Mouse (Mus musculus): Measurements from ENCODE around the gene Tubb4b. TPM values are rescaled to one million over a fixed set of nuclear protein-coding genes. Genes with fewer than 3 reads are reported as not detected.

Gene Tubb4b
- polyA plus RNA-seq, 1 experiment: 605 TPM

- Histone ChIP-seq H3K9me3 (replicated peaks; ENCODE audit: control insufficient read depth, insufficient read depth, low read length, poor library complexity, severe bottlenecking) (no peaks in the 10 kb centered on the region), H3K4me1 (ENCODE audit: control insufficient read depth, insufficient read depth, low read length) (no peaks in the 10 kb centered on the region), H3K9ac (ENCODE audit: low read depth, poor library complexity, severe bottlenecking) (no peak overlapping the region), H3K27ac (ENCODE audit: insufficient read depth, low read length) (no peak overlapping the region), H3K36me3 (ENCODE audit: control insufficient read depth, insufficient read depth, low read length, poor library complexity, severe bottlenecking) (peaks cover 33% of the 10 kb centered on the region), H3K27me3 (ENCODE audit: control insufficient read depth, insufficient read depth, low read length, poor library complexity, severe bottlenecking) (no peaks in the 10 kb centered on the region), H3K4me3 (ENCODE audit: low read depth, low read length) (no peak overlapping the region)
- no peak for TF ChIP-seq CTCF (IDR thresholded peaks at IDR 0.05; ENCODE audit: low read depth, low read length)
- no peak for TF ChIP-seq POLR2A (IDR thresholded peaks at IDR 0.05; ENCODE audit: insufficient read depth, low read length)
- TF ChIP-seq EP300 (IDR thresholded peaks at IDR 0.05; ENCODE audit: insufficient read depth, low read depth, low read length): no peak
These were observed 23.9 kb downstream of the Tubb4b start for GRCm38 (mm10) chr2:25200631-25201030.

- no peak overlapping the region for H3K9ac ChIP-seq (ENCODE audit: low read depth, poor library complexity, severe bottlenecking)
- no peak overlapping the region for H3K27ac ChIP-seq (ENCODE audit: insufficient read depth, low read length)
- no peak overlapping the region for H3K4me3 ChIP-seq (ENCODE audit: low read depth, low read length)
- TF ChIP-seq CTCF (IDR thresholded peaks at IDR 0.05; ENCODE audit: low read depth, low read length): no peak
- TF ChIP-seq EP300 (IDR thresholded peaks at IDR 0.05; ENCODE audit: insufficient read depth, low read depth, low read length): no peak
- TF ChIP-seq POLR2A (IDR thresholded peaks at IDR 0.05; ENCODE audit: insufficient read depth, low read length): no peak
- H3K9me3 ChIP-seq (replicated peaks; ENCODE audit: control insufficient read depth, insufficient read depth, low read length, poor library complexity, severe bottlenecking): no peaks in the 10 kb centered on the region
- peaks cover 22% of the 10 kb centered on the region for H3K36me3 ChIP-seq (ENCODE audit: control insufficient read depth, insufficient read depth, low read length, poor library complexity, severe bottlenecking)
- H3K27me3 ChIP-seq (ENCODE audit: control insufficient read depth, insufficient read depth, low read length, poor library complexity, severe bottlenecking): no peaks in the 10 kb centered on the region
- no peaks in the 10 kb centered on the region for H3K4me1 ChIP-seq (ENCODE audit: control insufficient read depth, insufficient read depth, low read length)
These were observed 26.6 kb downstream of the Tubb4b start for GRCm38 (mm10) chr2:25197946-25198345.

- 0 out of 2 replicates have a peak overlapping the region, but pooled peaks have one; percentile 8 for H3K9ac ChIP-seq (ENCODE audit: low read depth, poor library complexity, severe bottlenecking)
- no peaks in the 10 kb centered on the region for H3K27me3 ChIP-seq (ENCODE audit: control insufficient read depth, insufficient read depth, low read length, poor library complexity, severe bottlenecking)
- no peaks in the 10 kb centered on the region for H3K9me3 ChIP-seq (replicated peaks; ENCODE audit: control insufficient read depth, insufficient read depth, low read length, poor library complexity, severe bottlenecking)
- peaks cover 16% of the 10 kb centered on the region for H3K36me3 ChIP-seq (ENCODE audit: control insufficient read depth, insufficient read depth, low read length, poor library complexity, severe bottlenecking)
- no peak for TF ChIP-seq EP300 (IDR thresholded peaks at IDR 0.05; ENCODE audit: insufficient read depth, low read depth, low read length)
- TF ChIP-seq POLR2A (IDR thresholded peaks at IDR 0.05; ENCODE audit: insufficient read depth, low read length): no peak
- TF ChIP-seq CTCF (IDR thresholded peaks at IDR 0.05; ENCODE audit: low read depth, low read length): no peak
- H3K4me1 ChIP-seq (ENCODE audit: control insufficient read depth, insufficient read depth, low read length): no peaks in the 10 kb centered on the region
- 0 out of 2 replicates have a peak overlapping the region, but pooled peaks have one; percentile 52 for H3K27ac ChIP-seq (ENCODE audit: insufficient read depth, low read length)
- H3K4me3 ChIP-seq (ENCODE audit: low read depth, low read length): no peak overlapping the region
These were observed 27.3 kb downstream of the Tubb4b start for GRCm38 (mm10) chr2:25197191-25197590.

- peak within 1 kb of the TSS; percentile 55 for H3K4me3 ChIP-seq (ENCODE audit: low read depth, low read length)
- H3K27me3 ChIP-seq (ENCODE audit: control insufficient read depth, insufficient read depth, low read length, poor library complexity, severe bottlenecking): no peaks in the 10 kb centered on the region
- peaks cover 15% of the 10 kb centered on the region for H3K36me3 ChIP-seq (ENCODE audit: control insufficient read depth, insufficient read depth, low read length, poor library complexity, severe bottlenecking)
- TF ChIP-seq CTCF (IDR thresholded peaks at IDR 0.05; ENCODE audit: low read depth, low read length): no peak
- no peak for TF ChIP-seq EP300 (IDR thresholded peaks at IDR 0.05; ENCODE audit: insufficient read depth, low read depth, low read length)
- no peak for TF ChIP-seq POLR2A (IDR thresholded peaks at IDR 0.05; ENCODE audit: insufficient read depth, low read length)
- H3K9me3 ChIP-seq (replicated peaks; ENCODE audit: control insufficient read depth, insufficient read depth, low read length, poor library complexity, severe bottlenecking): no peaks in the 10 kb centered on the region
- H3K4me1 ChIP-seq (ENCODE audit: control insufficient read depth, insufficient read depth, low read length): no peaks in the 10 kb centered on the region
- H3K27ac ChIP-seq (ENCODE audit: insufficient read depth, low read length): peak within 1 kb of the TSS; percentile 68
- peak within 1 kb of the TSS; percentile 8 for H3K9ac ChIP-seq (ENCODE audit: low read depth, poor library complexity, severe bottlenecking)
These were observed 28.1 kb downstream of the Tubb4b start, which contains the start of gene Tor4a for GRCm38 (mm10) chr2:25196172-25196954. Gene Tor4a, minus strand, starts transcription at chr2:25196886.

GRCm38 (mm10) chr2:25195211-25196156 is 29.0 kb downstream of the Tubb4b start:
- Histone ChIP-seq H3K9me3 (replicated peaks; ENCODE audit: control insufficient read depth, insufficient read depth, low read length, poor library complexity, severe bottlenecking) (no peaks in the 10 kb centered on the region), H3K4me1 (ENCODE audit: control insufficient read depth, insufficient read depth, low read length) (no peaks in the 10 kb centered on the region), H3K4me3 (ENCODE audit: low read depth, low read length) (peak overlapping the region; percentile 55), H3K36me3 (ENCODE audit: control insufficient read depth, insufficient read depth, low read length, poor library complexity, severe bottlenecking) (peaks cover 9% of the 10 kb centered on the region; the same call in 1 of the 2 replicates), H3K27me3 (ENCODE audit: control insufficient read depth, insufficient read depth, low read length, poor library complexity, severe bottlenecking) (no peaks in the 10 kb centered on the region), H3K27ac (ENCODE audit: insufficient read depth, low read length) (0 out of 2 replicates have a peak overlapping the region, but pooled peaks have one; percentile 0), H3K9ac (ENCODE audit: low read depth, poor library complexity, severe bottlenecking) (peak overlapping the region; percentile 8)
- TF ChIP-seq POLR2A (IDR thresholded peaks at IDR 0.05; ENCODE audit: insufficient read depth, low read length): no peak
- no peak for TF ChIP-seq EP300 (IDR thresholded peaks at IDR 0.05; ENCODE audit: insufficient read depth, low read depth, low read length)
- TF ChIP-seq CTCF (IDR thresholded peaks at IDR 0.05; ENCODE audit: low read depth, low read length): no peak

All from ES-Bruce4 (cell line).